Mouse (Mus musculus) liver, adult 2 months (tissue): ENCODE measurements around the gene Lrr1.

Experiments used
- CTCF ChIP-seq: fragments of 200-500 bp; IDR thresholded peaks from 2 replicates; pipeline ENCODE4 v1.5.1; 2011; ENCODE audit warnings: low read depth, low read length, control low read depth
- POLR2A ChIP-seq: fragments of 200-500 bp; IDR thresholded peaks from 2 replicates; pipeline ENCODE4 v1.6.1; 2011; ENCODE audit warnings: low read length, control low read depth; ENCODE audit not compliant: insufficient read depth; ENCODE audit errors: extremely low read depth

DNA sequence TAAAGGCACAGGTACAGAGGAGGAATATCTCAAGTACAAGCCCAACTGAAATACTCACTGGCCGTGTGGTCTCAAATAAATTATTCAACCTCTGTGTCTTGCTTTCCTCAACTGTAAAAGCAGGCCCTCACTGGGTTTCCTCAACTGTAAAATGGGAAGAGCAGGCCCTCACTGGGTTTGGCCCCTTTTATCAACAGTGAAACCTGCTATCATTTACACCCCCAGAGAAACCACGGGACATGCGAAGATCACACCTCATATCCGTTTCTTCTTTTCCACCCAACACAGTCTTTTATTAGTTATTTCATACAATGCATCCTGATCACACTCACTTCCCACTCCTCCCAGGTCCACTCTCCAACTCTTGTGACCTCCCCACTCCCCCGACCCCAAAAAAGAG lies 43.5 kb upstream of the Lrr1 start:
- no peak for TF ChIP-seq CTCF
- no peak for TF ChIP-seq POLR2A
